Mouse (Mus musculus) liver, embryonic 14.5 days (tissue): Measurements from ENCODE around the gene Tmem38b. TPM values are rescaled to one million over a fixed set of nuclear protein-coding genes. Genes with fewer than 3 reads are reported as not detected.

Experiments
- ATAC-seq: fragments of 200-750 bp; cut with Nextera tagmentation; 2 replicates; pipeline ENCODE4 v1.8.0; 2017; ENCODE audit warnings: moderate number of reproducible peaks, mild to moderate bottlenecking, moderate library complexity; ENCODE audit not compliant: insufficient read depth
- DNase-seq, 3 experiments: peaks; one replicate each; pipeline ENCODE4 v3.0.0-alpha.2; 2012 to 2013; ENCODE audit warnings: low read depth in 3 of 3, low spot score in 3 of 3
- H3K27ac ChIP-seq: fragments of 300-500 bp; sonication (generic); 2 replicates; pipeline ENCODE4 v1.5.1; 2014; ENCODE audit warnings: moderate library complexity, mild to moderate bottlenecking, control low read depth, inconsistent platforms
- H3K27me3 ChIP-seq: fragments of 300-500 bp; sonication (generic); 2 replicates; pipeline ENCODE4 v1.6.1; 2014; ENCODE audit warnings: mild to moderate bottlenecking, low read length, moderate library complexity; ENCODE audit not compliant: control insufficient read depth, insufficient read depth
- H3K36me3 ChIP-seq: fragments of 300-500 bp; sonication (generic); replicated peaks from 2 replicates; pipeline ENCODE4 v1.6.1; 2014; ENCODE audit warnings: low read depth; ENCODE audit not compliant: control insufficient read depth, insufficient read depth
- H3K4me1 ChIP-seq, 2 experiments: fragments of 200-500 bp in 1 of 2; fragments of 300-500 bp in 1 of 2; sonication (generic) in 1 of 2; replicated peaks; 2 replicates each; pipeline ENCODE4 v1.6.1; 2012 to 2014; ENCODE audit warnings: antibody characterized with exemption in 1 of 2, inconsistent platforms in 1 of 2, low read length in 1 of 2; ENCODE audit not compliant: control insufficient read depth in 2 of 2, insufficient read depth in 2 of 2
- H3K4me2 ChIP-seq: fragments of 300-500 bp; sonication (generic); 2 replicates; pipeline ENCODE4 v1.6.1; 2014; ENCODE audit warnings: low read depth, mild to moderate bottlenecking, control low read depth, moderate library complexity
- H3K4me3 ChIP-seq, 2 experiments: fragments of 200-500 bp in 1 of 2; fragments of 300-500 bp in 1 of 2; sonication (generic) in 1 of 2; 2 replicates each; pipeline ENCODE4 v1.5.1; 2012 to 2014; ENCODE audit warnings: low read depth in 2 of 2, low read length in 2 of 2, mild to moderate bottlenecking in 2 of 2, control low read depth in 1 of 2, inconsistent platforms in 1 of 2, moderate library complexity in 1 of 2; ENCODE audit not compliant: insufficient read depth in 1 of 2
- H3K9ac ChIP-seq: fragments of 300-500 bp; sonication (generic); replicated peaks from 2 replicates; pipeline ENCODE4 v1.6.1; 2014; ENCODE audit warnings: mild to moderate bottlenecking, control low read depth, moderate library complexity
- H3K9me3 ChIP-seq: fragments of 300-500 bp; sonication (generic); 2 replicates; pipeline ENCODE4 v1.6.1; 2016; ENCODE audit warnings: low read length, mixed read lengths; ENCODE audit not compliant: control insufficient read depth
- CTCF ChIP-seq: IDR thresholded peaks from 2 replicates; pipeline ENCODE4 v1.5.1; 2016; ENCODE audit warnings: antibody characterized with exemption, low read depth, control low read depth
- EP300 ChIP-seq: IDR thresholded peaks from 2 replicates; pipeline ENCODE4 v1.6.1; 2016; ENCODE audit warnings: antibody characterized with exemption, low read depth
- WGBS: fragments of 180-500 bp; shearing (Covaris S2); extraction: QIAGEN DNeasy Blood & Tissue Kit; methylation state at CpG from one replicate; pipeline ENCODE4 v1.1.7; 2014; ENCODE audit not compliant: insufficient replicate concordance; 5-methylcytosine and 5-hydroxymethylcytosine counted together
- polyA plus RNA-seq, 2 experiments: library from polyadenylated mRNA; depleted of rRNA in 1 of 2; stranded (reverse) in 1 of 2; unstranded in 1 of 2; fragments of >200 nt; fragmentation: Nextera tagmentation in 1 of 2; extraction: Ambion mirVana in 1 of 2; gene quantifications; 2 replicates each; pipeline versions ENCODE4 v1.2.1 to v1.2.3; 2012 to 2014

Gene Tmem38b
- 1.5 and 2.1 TPM in 2 replicates for polyA plus RNA-seq (2012; rRNA removed)
- polyA plus RNA-seq (2014; fragmentation: Nextera tagmentation; extraction: Ambion mirVana) = 3.8 TPM in 2 replicates

- DNase-seq (peak; percentile 33 to 53 (median 45)), ATAC-seq (peak; percentile 86)
- Histone ChIP-seq H3K9ac (peak within 1 kb of the TSS; percentile 44), H3K27ac (no peak within 1 kb of the TSS), H3K4me3 (peak within 1 kb of the TSS; percentile 70 to 79), H3K27me3 (no peaks in the 10 kb centered on the region), H3K4me1 (0 out of 4 replicates have a peak, but pooled peaks cover 0 to 3% of the 10 kb centered on the region in 2 experiments), H3K36me3 (no peaks in the 10 kb centered on the region), H3K9me3 (no peaks in the 10 kb centered on the region), H3K4me2 (peak within 1 kb of the TSS; percentile 76)
- under 1% methylated on average over 52 of the region's 55 CpGs for WGBS
- TF ChIP-seq CTCF (no peak), EP300 (no peak)
These were observed at the start of gene Tmem38b for GRCm38 (mm10) chr4:53825821-53826605. Gene Tmem38b, plus strand, starts transcription at chr4:53826045.

GRCm38 (mm10) chr4:53781396-53781795 is 44.4 kb upstream of the Tmem38b start:
- ATAC-seq = no peak
- Histone ChIP-seq H3K4me1 (no peaks in the 10 kb centered on the region; a peak in 1 of 4 replicates), H3K27ac (no peak overlapping the region), H3K4me2 (no peak overlapping the region), H3K9ac (no peak overlapping the region), H3K27me3 (peaks cover 12% of the 10 kb centered on the region), H3K4me3 (no peak overlapping the region), H3K9me3 (no peaks in the 10 kb centered on the region), H3K36me3 (no peaks in the 10 kb centered on the region)
- no peak for TF ChIP-seq EP300
- TF ChIP-seq CTCF = no peak
- DNase-seq = no peak
- WGBS = 45% methylated on average over 4 of the region's 4 CpGs

- no peak overlapping the region for H3K27ac ChIP-seq
- ATAC-seq (no peak), DNase-seq (no peak)
- H3K27me3 ChIP-seq = peaks cover 11% of the 10 kb centered on the region
- H3K4me3 ChIP-seq = no peak overlapping the region
- no peak for TF ChIP-seq CTCF
- no peak for TF ChIP-seq EP300
- no peak overlapping the region for H3K9ac ChIP-seq
- H3K4me1 ChIP-seq = no peaks in the 10 kb centered on the region; a peak in 1 of 4 replicates
- no peak overlapping the region for H3K4me2 ChIP-seq
- WGBS = 22% methylated on average over 14 of the region's 14 CpGs
- no peaks in the 10 kb centered on the region for H3K36me3 ChIP-seq
- no peaks in the 10 kb centered on the region for H3K9me3 ChIP-seq
These were observed 43.4 kb upstream of the Tmem38b start for GRCm38 (mm10) chr4:53782216-53783070.

GRCm38 (mm10) chr4:53785746-53786398 is 40.0 kb upstream of the Tmem38b start:
- Histone ChIP-seq H3K4me3 (no peak overlapping the region), H3K9me3 (no peaks in the 10 kb centered on the region), H3K27ac (no peak overlapping the region), H3K4me1 (no peaks in the 10 kb centered on the region; a peak in 1 of 4 replicates), H3K27me3 (no peaks in the 10 kb centered on the region), H3K36me3 (no peaks in the 10 kb centered on the region), H3K9ac (no peak overlapping the region), H3K4me2 (no peak overlapping the region)
- no peak for ATAC-seq
- TF ChIP-seq EP300 (no peak), CTCF (no peak)
- 51% methylated on average over 15 of the region's 15 CpGs for WGBS
- no peak for DNase-seq
